Mouse (Mus musculus): ENCODE results near the gene Glrp1. TPM values are rescaled to one million over a fixed set of nuclear protein-coding genes. Genes with fewer than 3 reads are reported as not detected.

Glrp1 gene
- polyA plus RNA-seq, 1 experiment from 2014 or later: not detected

GRCm38 (mm10) chr1:88525622-88526021 lies 15.8 kb upstream of the Glrp1 start:
- no peak overlapping the region for H3K4me2 ChIP-seq (replicated peaks)
- no peaks in the 10 kb centered on the region for H3K9me3 ChIP-seq (replicated peaks)
- no peak overlapping the region for H3K9ac ChIP-seq
- no peaks in the 10 kb centered on the region for H3K36me3 ChIP-seq
- H3K4me1 ChIP-seq: no peaks in the 10 kb centered on the region
- ATAC-seq (ENCODE audit: low FRiP score): no peak
- H3K27me3 ChIP-seq: no peaks in the 10 kb centered on the region
- no peak overlapping the region for H3K4me3 ChIP-seq
- WGBS: 80% methylated on average over 3 of the region's 3 CpGs
- H3K27ac ChIP-seq: no peak overlapping the region

DNA sequence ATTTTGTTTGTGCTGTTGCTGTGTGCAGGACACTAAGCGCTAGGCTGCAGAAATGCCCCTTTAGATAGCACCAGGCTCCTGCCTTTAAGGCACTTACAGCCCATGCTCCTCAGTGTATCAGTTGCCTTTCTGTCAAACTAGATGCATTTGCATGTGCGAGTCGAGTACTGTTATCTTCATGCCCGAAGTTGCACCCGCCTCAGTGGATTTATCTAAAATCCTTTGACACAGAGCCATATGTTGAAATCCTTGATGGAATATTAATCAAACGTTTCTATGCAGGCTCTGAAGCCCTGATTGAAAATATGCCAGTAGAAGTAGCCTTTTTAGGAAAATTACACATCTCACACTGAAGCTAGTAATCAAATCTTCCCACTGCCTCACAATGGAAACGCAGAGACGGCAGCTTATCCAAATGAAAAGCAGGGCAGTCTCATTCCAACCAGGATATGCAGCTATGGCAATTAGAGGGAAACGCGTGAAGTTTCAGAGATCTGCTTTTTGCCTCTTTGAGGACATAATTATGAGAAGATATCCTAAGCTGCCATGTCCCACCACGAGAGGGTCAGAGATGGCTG lies 11.4 kb upstream of the Glrp1 start:
- 90% methylated on average over 11 of the region's 11 CpGs for WGBS
- no peak for ATAC-seq (ENCODE audit: low FRiP score)
- Histone ChIP-seq H3K4me1 (no peaks in the 10 kb centered on the region), H3K27me3 (no peaks in the 10 kb centered on the region), H3K9me3 (replicated peaks) (no peaks in the 10 kb centered on the region), H3K9ac (no peak overlapping the region), H3K27ac (no peak overlapping the region), H3K36me3 (no peaks in the 10 kb centered on the region), H3K4me3 (no peak overlapping the region), H3K4me2 (replicated peaks) (no peak overlapping the region)

DNA sequence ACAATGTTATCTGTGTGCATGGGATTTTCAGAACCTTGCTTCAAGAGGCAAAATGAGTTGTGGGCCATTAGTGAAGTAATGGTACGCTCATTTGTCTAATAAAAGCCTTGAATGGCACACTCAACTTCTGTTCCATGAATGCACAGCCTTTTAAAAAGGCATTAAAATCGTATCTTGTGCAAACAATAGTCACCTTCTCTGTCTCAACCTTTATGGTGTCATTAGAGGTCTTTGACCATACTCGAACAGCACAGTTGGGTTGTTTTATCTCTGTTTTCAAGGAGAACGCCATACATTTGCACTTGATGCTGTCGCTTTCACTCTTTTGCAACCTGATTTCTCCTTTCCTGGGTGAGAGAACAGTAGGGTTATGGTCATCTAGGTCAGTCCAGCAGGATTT lies 3.7 kb upstream of the Glrp1 start:
- H3K9me3 ChIP-seq (replicated peaks): no peaks in the 10 kb centered on the region
- no peaks in the 10 kb centered on the region for H3K4me1 ChIP-seq
- H3K27me3 ChIP-seq: no peaks in the 10 kb centered on the region
- no peak overlapping the region for H3K4me3 ChIP-seq
- H3K36me3 ChIP-seq: no peaks in the 10 kb centered on the region
- H3K4me2 ChIP-seq (replicated peaks): no peak overlapping the region
- no peak for ATAC-seq (ENCODE audit: low FRiP score)
- WGBS: 74% methylated on average over 5 of the region's 5 CpGs
- no peak overlapping the region for H3K27ac ChIP-seq
- H3K9ac ChIP-seq: no peak overlapping the region

GRCm38 (mm10) chr1:88507886-88508285 lies 2.0 kb downstream of the Glrp1 start:
- ATAC-seq (ENCODE audit: low FRiP score): no peak

GRCm38 (mm10) chr1:88507214-88507613 lies 2.7 kb downstream of the Glrp1 start:
- no peak overlapping the region for H3K9ac ChIP-seq
- no peak overlapping the region for H3K4me2 ChIP-seq (replicated peaks)
- H3K36me3 ChIP-seq: no peaks in the 10 kb centered on the region
- 85% methylated on average over 5 of the region's 5 CpGs for WGBS
- ATAC-seq (ENCODE audit: low FRiP score): no peak
- H3K27me3 ChIP-seq: no peaks in the 10 kb centered on the region
- no peak overlapping the region for H3K27ac ChIP-seq
- no peaks in the 10 kb centered on the region for H3K9me3 ChIP-seq (replicated peaks)
- peaks cover 13% of the 10 kb centered on the region for H3K4me1 ChIP-seq
- no peak overlapping the region for H3K4me3 ChIP-seq

More at GRCm38 (mm10) chr1:88507886-88508285, 2.0 kb downstream of the Glrp1 start:
- H3K27ac ChIP-seq: no peak overlapping the region
- no peaks in the 10 kb centered on the region for H3K9me3 ChIP-seq (replicated peaks)
- H3K9ac ChIP-seq: no peak overlapping the region
- H3K4me3 ChIP-seq: no peak overlapping the region
- H3K36me3 ChIP-seq: no peaks in the 10 kb centered on the region
- H3K4me2 ChIP-seq (replicated peaks): no peak overlapping the region
- WGBS: 88% methylated on average over 8 of the region's 8 CpGs
- H3K4me1 ChIP-seq: peaks cover 13% of the 10 kb centered on the region
- H3K27me3 ChIP-seq: no peaks in the 10 kb centered on the region

DNA sequence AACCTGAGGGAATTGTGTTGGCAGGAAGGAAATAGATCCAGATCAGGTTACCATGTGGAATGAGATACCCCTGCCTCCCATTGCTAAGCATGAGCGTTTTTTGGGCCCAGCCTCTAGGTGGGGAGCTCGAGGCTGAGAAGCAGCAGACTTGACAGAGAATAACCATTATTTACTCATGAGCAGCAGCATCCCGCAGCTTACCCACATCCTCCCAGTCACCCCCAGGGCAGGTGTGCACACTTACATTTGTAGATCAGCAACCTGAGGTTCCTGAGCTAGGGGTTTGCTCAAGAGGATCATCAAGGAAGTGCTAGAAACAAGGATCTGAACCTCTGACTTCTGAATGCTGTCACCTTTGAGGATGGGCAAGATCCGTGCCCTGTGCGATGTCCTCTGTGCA lies 3.5 kb downstream of the Glrp1 start:
- Histone ChIP-seq H3K27ac (no peak overlapping the region), H3K4me1 (peaks cover 13% of the 10 kb centered on the region), H3K9ac (no peak overlapping the region), H3K4me2 (replicated peaks) (no peak overlapping the region), H3K9me3 (replicated peaks) (no peaks in the 10 kb centered on the region), H3K4me3 (no peak overlapping the region), H3K27me3 (no peaks in the 10 kb centered on the region), H3K36me3 (no peaks in the 10 kb centered on the region)
- 80% methylated on average over 5 of the region's 5 CpGs for WGBS
- ATAC-seq (ENCODE audit: low FRiP score): no peak

- Histone ChIP-seq H3K4me2 (replicated peaks) (no peak overlapping the region), H3K4me1 (peaks cover 13% of the 10 kb centered on the region), H3K9me3 (replicated peaks) (no peaks in the 10 kb centered on the region), H3K36me3 (no peaks in the 10 kb centered on the region), H3K9ac (no peak overlapping the region), H3K27ac (no peak overlapping the region), H3K27me3 (no peaks in the 10 kb centered on the region), H3K4me3 (no peak overlapping the region)
- 67% methylated on average over 6 of the region's 6 CpGs for WGBS
- ATAC-seq (ENCODE audit: low FRiP score): no peak
Observed at GRCm38 (mm10) chr1:88505697-88506096, 4.2 kb downstream of the Glrp1 start.

- H3K4me3 ChIP-seq: no peak overlapping the region
- H3K27me3 ChIP-seq: no peaks in the 10 kb centered on the region
- no peaks in the 10 kb centered on the region for H3K36me3 ChIP-seq
- no peak overlapping the region for H3K27ac ChIP-seq
- WGBS: 17% methylated on average over 7 of the region's 7 CpGs
- H3K9ac ChIP-seq: no peak overlapping the region
- ATAC-seq (ENCODE audit: low FRiP score): no peak
- H3K4me2 ChIP-seq (replicated peaks): no peak overlapping the region
- no peaks in the 10 kb centered on the region for H3K9me3 ChIP-seq (replicated peaks)
- peaks cover 13% of the 10 kb centered on the region for H3K4me1 ChIP-seq
Observed at GRCm38 (mm10) chr1:88504531-88504945, 5.3 kb downstream of the Glrp1 start.

DNA sequence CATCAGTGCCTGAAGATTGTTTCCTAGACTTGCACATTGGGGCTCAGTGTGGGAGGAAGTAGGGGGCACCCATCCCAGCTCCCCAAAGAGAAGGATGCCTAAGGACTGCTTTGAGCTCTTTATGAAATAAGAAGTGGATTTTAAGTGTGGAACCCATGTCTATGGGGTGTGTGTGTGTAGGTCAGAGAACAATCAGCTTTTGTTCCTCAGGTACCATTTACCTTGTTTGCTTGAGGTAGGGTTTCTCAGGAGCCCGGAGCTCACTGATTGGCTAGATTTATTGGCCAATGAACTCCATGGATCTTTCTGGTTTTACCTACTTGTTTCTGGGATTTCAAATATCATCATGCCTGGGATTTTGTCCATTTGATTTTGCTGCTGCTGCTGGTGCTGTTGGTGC lies 7.0 kb downstream of the Glrp1 start:
- peaks cover 13% of the 10 kb centered on the region for H3K4me1 ChIP-seq
- H3K36me3 ChIP-seq: no peaks in the 10 kb centered on the region
- no peak for ATAC-seq (ENCODE audit: low FRiP score)
- no peak overlapping the region for H3K27ac ChIP-seq
- H3K4me3 ChIP-seq: no peak overlapping the region
- H3K9ac ChIP-seq: no peak overlapping the region
- H3K4me2 ChIP-seq (replicated peaks): no peak overlapping the region
- WGBS: 80% methylated on average over 1 of the region's 1 CpGs
- no peaks in the 10 kb centered on the region for H3K9me3 ChIP-seq (replicated peaks)
- no peaks in the 10 kb centered on the region for H3K27me3 ChIP-seq

DNA sequence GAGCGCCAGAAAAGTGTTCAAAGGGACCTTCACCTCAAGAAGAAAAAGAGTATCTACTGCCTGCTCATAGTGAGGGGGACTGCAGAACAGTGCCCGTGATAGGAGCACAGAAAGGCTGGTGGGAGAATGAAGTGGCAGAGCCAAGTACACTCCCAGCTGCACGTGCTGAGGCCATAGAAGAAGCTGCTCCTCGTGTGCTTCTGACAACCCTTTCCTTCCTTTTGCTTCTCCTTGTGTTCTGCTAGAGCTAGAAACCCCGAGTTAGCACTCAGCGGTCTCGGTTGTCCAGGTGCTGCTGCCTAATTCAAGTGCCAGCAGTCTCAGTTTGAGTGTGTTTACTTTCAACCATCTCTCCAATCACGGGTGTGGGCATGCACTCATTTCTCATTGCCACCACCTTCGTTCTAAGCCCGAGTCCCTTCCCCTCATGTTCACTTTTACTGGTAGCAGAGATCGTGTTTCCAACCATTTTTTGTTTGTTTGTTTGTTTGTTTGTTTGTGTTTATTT lies 10.6 kb downstream of the Glrp1 start:
- Histone ChIP-seq H3K4me3 (no peak overlapping the region), H3K4me2 (replicated peaks) (no peak overlapping the region), H3K4me1 (peaks cover 3% of the 10 kb centered on the region; the same call in 1 of the 2 replicates), H3K27ac (no peak overlapping the region), H3K27me3 (no peaks in the 10 kb centered on the region), H3K9me3 (replicated peaks) (no peaks in the 10 kb centered on the region), H3K36me3 (no peaks in the 10 kb centered on the region), H3K9ac (no peak overlapping the region)
- WGBS: 85% methylated on average over 11 of the region's 11 CpGs
- no peak for ATAC-seq (ENCODE audit: low FRiP score)

GRCm38 (mm10) chr1:88497407-88497806 lies 12.5 kb downstream of the Glrp1 start:
- H3K27ac ChIP-seq: no peak overlapping the region
- H3K36me3 ChIP-seq: no peaks in the 10 kb centered on the region
- H3K4me1 ChIP-seq: no peaks in the 10 kb centered on the region; the same call in 1 of the 2 replicates
- no peak overlapping the region for H3K9ac ChIP-seq
- H3K27me3 ChIP-seq: no peaks in the 10 kb centered on the region
- WGBS: 68% methylated on average over 3 of the region's 3 CpGs
- no peak overlapping the region for H3K4me3 ChIP-seq
- no peaks in the 10 kb centered on the region for H3K9me3 ChIP-seq (replicated peaks)
- H3K4me2 ChIP-seq (replicated peaks): no peak overlapping the region
- ATAC-seq (ENCODE audit: low FRiP score): no peak

GRCm38 (mm10) chr1:88492415-88492814 lies 17.5 kb downstream of the Glrp1 start:
- H3K9ac ChIP-seq: no peak overlapping the region
- no peak overlapping the region for H3K27ac ChIP-seq
- H3K4me3 ChIP-seq: no peak overlapping the region
- ATAC-seq (ENCODE audit: low FRiP score): no peak
- 77% methylated on average over 3 of the region's 3 CpGs for WGBS
- H3K36me3 ChIP-seq: no peaks in the 10 kb centered on the region
- H3K9me3 ChIP-seq (replicated peaks): no peaks in the 10 kb centered on the region
- H3K4me1 ChIP-seq: peaks cover 4% of the 10 kb centered on the region; the same call in 1 of the 2 replicates
- H3K4me2 ChIP-seq (replicated peaks): no peak overlapping the region
- H3K27me3 ChIP-seq: no peaks in the 10 kb centered on the region
